Mouse (Mus musculus) heart, embryonic 11.5 days (tissue): ENCODE data around the gene Kif16b. TPM values are rescaled to one million over a fixed set of nuclear protein-coding genes. Genes with fewer than 3 reads are reported as not detected.

Experiments used
- ATAC-seq: fragments of 200-750 bp; cut with Nextera tagmentation; replicated peaks from 2 replicates; pipeline ENCODE4 v1.8.0; 2017; ENCODE audit warnings: moderate library complexity; ENCODE audit not compliant: insufficient number of reproducible peaks, low FRiP score, low TSS enrichment
- H3K27ac ChIP-seq: fragments of 300-500 bp; sonication (generic); 2 replicates; pipeline ENCODE4 v1.5.1; 2014; ENCODE audit warnings: mild to moderate bottlenecking, low read depth, low read length
- H3K27me3 ChIP-seq: fragments of 300-500 bp; sonication (generic); 2 replicates; pipeline ENCODE4 v1.6.1; 2014; ENCODE audit warnings: mild to moderate bottlenecking, low read length, mixed read lengths; ENCODE audit not compliant: control insufficient read depth, insufficient read depth
- H3K36me3 ChIP-seq: fragments of 300-500 bp; sonication (generic); 2 replicates; pipeline ENCODE4 v1.6.1; 2014; ENCODE audit warnings: mild to moderate bottlenecking, low read length, moderate library complexity, mixed read lengths; ENCODE audit not compliant: control insufficient read depth, insufficient read depth
- H3K4me1 ChIP-seq: fragments of 300-500 bp; sonication (generic); 2 replicates; pipeline ENCODE4 v1.6.1; 2014; ENCODE audit warnings: low read length; ENCODE audit not compliant: control insufficient read depth, insufficient read depth
- H3K4me2 ChIP-seq: fragments of 300-500 bp; sonication (generic); 2 replicates; pipeline ENCODE4 v1.6.1; 2014; ENCODE audit warnings: mild to moderate bottlenecking, moderate library complexity
- H3K4me3 ChIP-seq: fragments of 300-500 bp; sonication (generic); 2 replicates; pipeline ENCODE4 v1.5.1; 2014; ENCODE audit warnings: low read depth, low read length
- H3K9ac ChIP-seq: fragments of 300-500 bp; sonication (generic); 2 replicates; pipeline ENCODE4 v1.6.1; 2014; ENCODE audit warnings: mild to moderate bottlenecking, low read depth, low read length, moderate library complexity
- H3K9me3 ChIP-seq: fragments of 300-500 bp; sonication (generic); replicated peaks from 2 replicates; pipeline ENCODE4 v1.6.1; 2016; ENCODE audit warnings: low read length; ENCODE audit not compliant: control insufficient read depth
- WGBS: fragments of 180-500 bp; shearing (Covaris S2); extraction: QIAGEN DNeasy Blood & Tissue Kit; methylation state at CpG from one replicate; pipeline ENCODE4 v1.1.7; 2014; ENCODE audit not compliant: insufficient replicate concordance; 5-methylcytosine and 5-hydroxymethylcytosine counted together
- polyA plus RNA-seq: library from polyadenylated mRNA; unstranded; fragments of >200 nt; fragmentation: Nextera tagmentation; extraction: Ambion mirVana; gene quantifications from 2 replicates; pipeline ENCODE4 v1.2.1, GENCODE M21; 2014

Kif16b gene
- 7.6 and 11.3 TPM in 2 replicates for polyA plus RNA-seq

DNA sequence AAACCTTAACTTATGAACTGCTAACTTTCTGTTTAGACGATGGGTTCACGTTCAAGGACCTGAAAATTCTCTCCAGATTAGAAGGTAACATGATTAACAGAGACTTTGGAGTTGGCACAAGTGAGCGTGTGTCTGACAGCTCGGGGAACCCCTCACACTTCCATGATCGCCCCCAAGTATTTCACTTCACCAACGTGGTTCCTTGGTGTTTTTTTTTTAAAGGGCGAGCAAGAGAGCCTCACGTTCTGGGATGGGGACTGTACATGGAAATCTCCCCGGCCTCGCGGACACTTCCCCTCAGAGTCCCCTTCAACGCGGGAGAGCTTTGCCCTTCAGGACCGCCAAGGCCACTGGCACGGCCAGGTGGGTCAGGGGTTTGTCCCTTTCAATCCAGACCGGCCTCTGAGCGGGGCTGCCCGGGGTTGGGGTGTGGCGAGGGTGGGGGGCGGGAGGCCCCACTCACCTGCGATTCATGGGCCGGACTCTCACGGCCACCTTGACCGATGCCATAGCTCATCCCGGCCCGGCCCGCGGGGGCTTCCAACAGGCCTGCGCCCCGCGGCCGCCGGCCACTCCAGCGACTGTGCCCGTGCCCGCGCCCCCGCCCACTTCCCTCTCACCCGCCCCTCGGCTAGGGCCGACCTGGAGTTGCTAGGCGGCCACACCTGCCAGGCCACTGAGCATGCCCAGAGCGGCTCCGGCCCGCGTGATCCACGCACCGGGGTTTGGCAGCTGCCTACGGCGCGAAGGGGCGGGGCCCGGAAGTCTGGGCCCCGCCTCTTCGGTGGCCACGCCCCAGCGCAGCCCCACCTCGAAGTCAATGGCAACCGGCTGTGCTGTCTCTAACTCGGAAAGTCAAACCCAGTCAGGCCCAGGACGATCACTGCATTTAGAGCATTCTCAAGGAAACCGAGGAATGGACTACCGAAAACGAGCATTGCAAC, at the start of gene Kif16b:
Gene Kif16b, minus strand, starts transcription at position 670 of the 944 bp plus-strand sequence.
- H3K4me3 ChIP-seq, result peak within 1 kb of the TSS; percentile 74
- H3K4me1 ChIP-seq, result no peaks in the 10 kb centered on the region; the same call in 1 of the 2 replicates
- peak within 1 kb of the TSS; percentile 47; the same call in 1 of the 2 replicates for H3K27ac ChIP-seq
- no peaks in the 10 kb centered on the region for H3K9me3 ChIP-seq
- peak within 1 kb of the TSS; percentile 90 for H3K9ac ChIP-seq
- H3K4me2 ChIP-seq, result peak within 1 kb of the TSS; percentile 80
- no peaks in the 10 kb centered on the region for H3K27me3 ChIP-seq
- ATAC-seq, result peak; percentile 95
- H3K36me3 ChIP-seq, result no peaks in the 10 kb centered on the region
- under 1% methylated on average over 64 of the region's 64 CpGs for WGBS

DNA sequence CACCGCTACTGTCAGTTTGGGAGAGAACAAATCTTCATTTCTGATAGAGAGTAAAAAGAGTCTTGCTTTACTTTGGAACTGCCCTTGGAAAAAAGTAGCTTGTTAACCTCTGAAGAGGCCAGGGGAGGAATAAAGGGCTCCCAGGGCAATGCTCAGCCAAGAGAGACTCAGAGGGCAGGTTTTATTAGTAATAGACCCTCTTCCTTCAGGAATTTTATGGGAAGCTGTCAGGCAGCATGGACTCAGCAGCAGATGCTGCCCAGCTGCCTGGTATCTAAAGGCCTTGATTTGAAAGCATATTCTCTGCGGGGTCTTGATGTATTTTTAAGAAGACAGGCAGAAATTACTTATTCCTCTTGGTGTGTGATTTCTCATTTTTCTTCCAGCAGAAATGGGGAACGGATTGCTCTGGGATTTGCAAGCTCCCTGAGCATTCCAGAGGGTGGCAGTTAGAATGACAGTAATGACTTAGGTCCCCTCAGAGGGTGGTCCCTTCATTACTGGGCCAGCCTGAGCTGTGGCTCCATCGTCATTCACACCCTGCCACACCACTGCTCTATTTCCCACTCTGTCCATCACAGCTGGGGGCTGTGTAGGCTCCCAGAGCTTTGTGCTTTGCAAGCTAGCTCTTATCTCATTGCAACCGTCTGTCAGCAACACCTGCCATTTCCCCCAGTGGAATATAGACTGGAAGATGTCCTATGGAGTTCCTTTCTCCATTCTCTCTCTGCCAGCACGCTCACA, 39.7 kb upstream of the Kif16b start:
- WGBS, result 45% methylated on average over 6 of the region's 6 CpGs
- Histone ChIP-seq H3K4me3 (no peak overlapping the region), H3K27ac (no peak overlapping the region), H3K9me3 (no peaks in the 10 kb centered on the region), H3K27me3 (no peaks in the 10 kb centered on the region), H3K4me2 (no peak overlapping the region), H3K36me3 (no peaks in the 10 kb centered on the region), H3K4me1 (no peaks in the 10 kb centered on the region), H3K9ac (no peak overlapping the region)
- peak; percentile 46; the same call in 1 of the 2 replicates for ATAC-seq

DNA sequence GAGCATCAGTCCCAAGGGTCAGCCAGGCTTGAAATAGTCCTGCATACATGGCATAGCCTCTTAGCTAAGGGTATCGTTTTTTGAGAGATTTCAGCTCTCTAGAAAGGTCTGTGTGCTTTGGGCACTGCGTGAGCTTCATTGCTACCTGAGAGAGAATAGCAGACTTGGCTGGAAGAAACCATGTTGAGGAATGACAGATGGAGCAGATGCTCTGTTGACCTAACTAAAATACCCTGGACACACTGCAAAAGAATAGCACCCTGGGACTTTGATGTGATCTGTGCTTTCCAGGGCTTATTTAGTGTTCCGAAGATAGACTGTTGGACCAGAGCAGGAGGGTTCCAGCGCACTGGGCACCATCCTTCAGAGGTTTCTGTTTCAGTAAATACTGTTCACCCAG, 29.1 kb upstream of the Kif16b start:
- no peak for ATAC-seq
- Histone ChIP-seq H3K27me3 (no peaks in the 10 kb centered on the region), H3K36me3 (no peaks in the 10 kb centered on the region), H3K4me3 (no peak overlapping the region), H3K9me3 (0 out of 2 replicates have a peak, but pooled peaks cover 2% of the 10 kb centered on the region), H3K4me2 (no peak overlapping the region), H3K4me1 (no peaks in the 10 kb centered on the region), H3K27ac (no peak overlapping the region), H3K9ac (no peak overlapping the region)
- 79% methylated on average over 4 of the region's 4 CpGs for WGBS

DNA sequence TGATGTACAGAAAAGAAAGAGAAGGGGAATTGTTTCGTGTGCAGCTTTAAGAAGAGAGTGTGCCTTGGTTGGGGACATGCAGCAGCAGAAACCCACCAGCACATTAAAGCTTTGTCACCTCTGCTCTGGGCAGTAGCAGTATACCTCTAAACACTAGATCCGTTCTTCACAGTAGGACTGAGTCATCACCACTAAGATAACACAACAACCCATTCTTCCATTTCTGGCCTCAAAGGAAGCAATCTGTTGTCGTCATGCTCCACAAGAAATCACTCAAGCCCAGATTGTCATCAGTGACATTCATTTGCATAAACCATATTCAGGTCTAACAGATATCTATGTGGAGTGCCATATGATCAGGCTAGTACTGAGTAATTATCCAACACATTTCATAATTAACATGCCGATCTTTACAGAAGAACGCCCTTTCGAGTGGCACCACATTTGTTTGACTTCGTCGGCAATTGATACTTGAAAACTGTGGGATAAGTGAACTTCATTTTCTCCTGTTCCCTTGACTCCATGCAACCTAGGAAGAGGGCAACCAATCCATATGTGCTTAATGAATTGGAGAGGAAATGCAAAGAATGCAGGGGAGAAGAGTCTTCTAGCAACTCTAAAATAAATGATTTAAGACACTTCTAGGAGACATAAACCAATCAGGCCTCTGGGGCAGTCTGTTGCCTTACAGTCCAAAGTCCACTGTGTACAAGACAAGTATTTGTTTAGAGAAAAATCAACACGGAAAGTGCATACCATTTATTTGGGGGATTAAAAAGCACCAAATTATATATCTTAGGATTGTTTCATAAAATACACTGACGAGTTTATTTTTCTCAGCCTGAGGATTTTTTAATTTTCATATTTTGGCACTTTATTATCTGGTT, 28.1 kb upstream of the Kif16b start:
- no peak overlapping the region for H3K4me3 ChIP-seq
- H3K4me2 ChIP-seq, result no peak overlapping the region
- 78% methylated on average over 10 of the region's 10 CpGs for WGBS
- no peak overlapping the region for H3K9ac ChIP-seq
- H3K27ac ChIP-seq, result no peak overlapping the region
- no peaks in the 10 kb centered on the region for H3K36me3 ChIP-seq
- no peaks in the 10 kb centered on the region for H3K27me3 ChIP-seq
- H3K4me1 ChIP-seq, result no peaks in the 10 kb centered on the region
- no peak for ATAC-seq
- H3K9me3 ChIP-seq, result 0 out of 2 replicates have a peak, but pooled peaks cover 2% of the 10 kb centered on the region

DNA sequence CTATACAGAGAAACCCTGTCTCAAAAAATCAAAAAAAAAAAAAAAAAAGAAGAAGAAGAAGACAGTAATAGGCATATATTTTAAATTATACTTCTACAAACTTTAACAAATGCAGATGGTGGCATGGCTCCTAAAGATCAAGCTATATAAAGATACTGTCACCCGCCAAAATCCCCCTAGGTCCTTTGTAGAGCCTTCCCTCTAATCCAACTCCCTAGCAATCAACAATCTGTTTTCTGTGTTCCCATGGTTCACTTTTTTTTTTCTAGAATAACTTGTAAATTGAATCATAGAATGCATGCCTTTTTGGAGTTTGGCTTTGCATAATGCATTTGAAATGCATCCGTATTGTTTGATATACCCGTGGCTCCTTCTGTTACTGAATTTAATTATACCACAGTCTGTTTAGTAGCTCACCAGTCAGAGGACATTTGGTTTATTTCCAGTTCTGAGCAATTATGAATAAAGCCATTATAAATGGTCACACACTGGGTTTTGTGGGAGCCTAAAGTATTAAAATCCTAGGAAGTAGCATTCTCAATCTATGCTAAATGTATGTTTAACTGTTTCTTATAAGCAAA, 9.6 kb upstream of the Kif16b start:
- no peak overlapping the region for H3K9ac ChIP-seq
- H3K36me3 ChIP-seq, result no peaks in the 10 kb centered on the region
- H3K4me1 ChIP-seq, result no peaks in the 10 kb centered on the region
- no peak for ATAC-seq
- H3K9me3 ChIP-seq, result no peaks in the 10 kb centered on the region
- H3K27me3 ChIP-seq, result no peaks in the 10 kb centered on the region
- H3K4me3 ChIP-seq, result no peak overlapping the region
- no peak overlapping the region for H3K4me2 ChIP-seq
- H3K27ac ChIP-seq, result no peak overlapping the region
- 87% methylated on average over 3 of the region's 3 CpGs for WGBS

DNA sequence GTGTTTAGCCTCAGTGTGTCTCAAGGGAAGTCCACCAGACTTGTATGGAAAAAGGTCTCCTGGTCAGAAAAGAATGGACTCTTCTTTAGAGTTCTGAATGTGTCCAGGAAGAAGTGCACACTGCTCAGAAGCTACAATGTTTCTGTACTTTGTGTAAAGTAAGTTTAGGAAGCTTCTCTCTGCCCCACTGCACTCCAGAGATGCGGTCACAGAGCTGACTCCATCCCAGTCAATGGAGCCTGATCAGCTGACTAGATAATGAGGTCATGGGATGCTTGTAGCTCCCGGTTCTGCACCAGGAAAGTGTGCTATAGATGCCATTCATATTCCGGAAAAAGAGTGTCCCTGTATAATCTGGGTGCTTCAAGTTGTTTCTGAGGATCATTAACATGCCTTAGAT, 7.9 kb upstream of the Kif16b start:
- Histone ChIP-seq H3K4me3 (no peak overlapping the region), H3K9me3 (no peaks in the 10 kb centered on the region), H3K4me2 (no peak overlapping the region), H3K27ac (no peak overlapping the region), H3K4me1 (no peaks in the 10 kb centered on the region), H3K9ac (no peak overlapping the region), H3K36me3 (no peaks in the 10 kb centered on the region), H3K27me3 (no peaks in the 10 kb centered on the region)
- ATAC-seq, result no peak
- 72% methylated on average over 3 of the region's 3 CpGs for WGBS

DNA sequence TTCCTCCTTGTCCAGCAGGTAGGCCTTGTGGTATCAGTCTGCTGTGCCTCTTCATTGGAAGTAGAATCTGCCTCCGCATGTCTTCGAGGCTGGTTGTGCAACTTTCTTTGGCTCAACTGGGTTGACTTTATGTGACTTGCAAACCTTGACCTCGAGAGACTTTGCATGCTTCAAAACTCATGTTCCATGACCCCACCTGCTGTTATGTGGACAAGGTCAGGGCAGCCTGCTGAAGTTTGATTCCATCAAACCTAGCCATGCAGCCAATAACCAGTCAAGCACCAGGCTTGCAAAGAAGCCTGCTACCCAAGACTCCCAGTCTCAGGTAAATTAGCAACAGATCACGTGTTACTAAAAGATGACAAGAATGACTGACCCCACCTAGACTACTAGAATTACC, 5.7 kb upstream of the Kif16b start:
- H3K36me3 ChIP-seq, result no peaks in the 10 kb centered on the region
- H3K4me2 ChIP-seq, result no peak overlapping the region
- H3K27me3 ChIP-seq, result no peaks in the 10 kb centered on the region
- 80% methylated on average over 4 of the region's 4 CpGs for WGBS
- no peaks in the 10 kb centered on the region; the same call in 1 of the 2 replicates for H3K4me1 ChIP-seq
- ATAC-seq, result no peak
- H3K27ac ChIP-seq, result no peak overlapping the region
- H3K4me3 ChIP-seq, result no peak overlapping the region
- no peaks in the 10 kb centered on the region for H3K9me3 ChIP-seq
- H3K9ac ChIP-seq, result no peak overlapping the region
